Mouse (Mus musculus): ENCODE data around the gene Sema3f.
"Not testable (repeated sequence)": the region's sequence is repeated elsewhere in the genome, so short reads cannot be mapped to it uniquely, and the experiment has no call there.

The Sema3f gene

DNA sequence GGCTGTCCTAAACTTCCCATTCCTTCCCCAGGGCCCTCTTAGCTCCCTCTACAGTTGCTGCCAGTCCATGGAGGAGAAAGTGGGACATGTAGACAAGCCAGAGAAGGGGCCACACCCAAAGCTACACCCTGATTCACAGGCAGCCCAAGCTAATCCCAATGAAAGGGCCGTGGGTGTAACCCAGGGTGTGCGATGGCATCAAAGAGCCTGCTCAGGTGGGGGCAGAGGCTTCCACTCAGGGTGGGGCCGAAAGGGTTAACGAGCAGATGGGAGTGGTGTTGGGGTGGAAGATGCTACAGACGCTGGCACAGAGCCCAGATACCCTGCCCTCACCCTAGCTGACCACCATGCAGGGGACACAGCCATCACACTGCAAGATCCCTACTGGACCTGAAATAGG lies 17.5 kb downstream of the Sema3f start:
- in situ Hi-C loops (cut with MboI, MseI), result no loop called here

DNA sequence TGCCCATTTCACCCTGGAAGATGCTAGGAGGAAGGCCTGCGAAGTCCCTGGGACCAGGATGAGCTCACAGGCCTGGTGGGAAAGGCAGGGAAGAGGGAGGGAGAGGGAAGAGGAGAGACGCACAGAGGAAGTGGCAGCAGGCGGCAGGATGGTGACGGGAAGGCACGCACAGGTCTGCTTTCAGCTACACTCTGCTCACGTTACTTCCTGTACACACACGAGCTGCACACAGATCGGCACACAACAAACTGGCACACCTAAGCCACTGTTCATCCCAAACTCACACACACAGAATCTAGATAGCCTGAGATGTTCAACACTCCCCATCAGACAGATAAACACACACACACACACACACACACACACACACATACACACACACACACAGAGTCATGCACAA lies 19.9 kb downstream of the Sema3f start:
- in situ Hi-C loops (cut with MboI, MseI), result no loop called here

DNA sequence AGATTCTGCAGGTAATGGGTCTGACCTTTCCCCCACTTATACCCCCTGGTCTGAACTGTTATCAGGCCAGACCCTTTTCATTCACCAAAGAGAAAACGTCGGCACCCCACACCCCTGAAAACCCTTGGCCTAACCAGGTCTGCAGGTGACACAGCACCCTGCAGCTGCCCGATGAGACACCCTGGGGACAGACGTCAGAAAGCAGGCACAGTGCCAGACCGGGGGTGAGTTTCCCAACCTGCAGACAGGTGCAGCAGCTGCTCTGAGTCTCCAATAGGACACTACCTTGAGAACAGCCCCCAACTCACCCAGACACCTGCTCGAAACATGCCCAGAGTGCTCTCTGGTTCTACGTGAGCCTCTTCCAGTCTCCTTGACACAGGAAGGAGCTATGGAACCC lies 21.3 kb downstream of the Sema3f start:
- in situ Hi-C loops (cut with MboI, MseI), result loop anchor here (5.0 kb wide), 1 partner anchor 48 kb away; no protein-coding TSS in a partner anchor

DNA sequence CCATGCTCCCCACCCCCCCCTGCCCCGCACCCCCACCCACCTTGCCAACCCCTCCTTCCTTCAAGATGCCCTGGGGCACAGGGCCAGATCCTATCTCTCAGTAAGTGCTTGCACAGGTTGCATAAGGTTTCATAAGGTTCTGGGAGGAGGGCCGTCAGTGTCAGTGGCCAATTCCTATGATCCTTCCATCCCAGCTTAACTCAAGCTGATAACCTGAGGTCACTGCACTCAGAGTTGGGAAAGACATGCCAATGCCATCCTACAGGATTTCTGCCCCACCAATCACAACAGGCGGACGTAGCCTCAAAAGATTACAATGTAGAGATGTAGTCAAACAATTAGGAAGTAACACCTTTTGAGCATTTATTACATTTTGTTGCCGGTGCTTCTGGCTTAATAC lies 21.9 kb downstream of the Sema3f start:
- in situ Hi-C loops (cut with MboI, MseI), result loop anchor here (5.0 kb wide), 1 partner anchor 49 kb away; no protein-coding TSS in a partner anchor

DNA sequence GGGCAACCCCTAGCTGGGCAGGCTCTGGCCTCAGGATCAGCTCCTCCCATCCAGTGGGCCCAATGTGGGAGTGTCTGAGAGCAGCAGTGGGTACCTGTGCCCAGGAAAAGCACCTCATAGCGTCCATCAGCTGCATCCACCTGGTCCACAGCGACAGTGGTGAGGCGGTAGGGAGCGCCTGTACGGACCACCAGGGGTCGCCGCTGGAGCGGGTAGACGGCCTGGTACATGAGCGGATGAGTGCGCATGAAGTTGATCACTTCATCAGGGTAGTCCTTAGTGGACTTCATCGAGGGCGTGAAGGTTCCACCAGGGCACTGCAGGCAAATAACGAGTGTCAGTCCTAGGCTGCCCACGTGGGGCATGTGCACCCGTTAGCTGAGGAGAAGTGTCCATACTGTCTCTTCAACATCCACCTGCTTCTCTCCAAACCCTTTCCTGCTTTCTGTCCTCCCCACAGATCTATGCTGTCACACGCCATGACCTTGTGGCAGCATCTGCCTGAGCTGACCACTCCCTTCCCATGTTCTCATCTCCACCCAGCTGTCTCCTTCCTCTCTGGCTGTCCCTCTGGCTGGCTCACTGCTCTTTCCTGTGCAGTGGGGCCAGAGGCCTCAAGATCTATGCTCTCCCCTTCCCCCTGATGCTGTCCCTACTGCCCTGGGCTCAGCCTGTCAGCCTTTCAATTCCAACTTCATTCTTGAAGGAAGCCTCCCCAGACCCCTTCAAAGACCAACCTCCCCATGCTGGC lies 24.9 kb downstream of the Sema3f start:
- in situ Hi-C loops (cut with MboI, MseI), result loop anchor here (5.0 kb wide), 1 partner anchor 52 kb away; no protein-coding TSS in a partner anchor

DNA sequence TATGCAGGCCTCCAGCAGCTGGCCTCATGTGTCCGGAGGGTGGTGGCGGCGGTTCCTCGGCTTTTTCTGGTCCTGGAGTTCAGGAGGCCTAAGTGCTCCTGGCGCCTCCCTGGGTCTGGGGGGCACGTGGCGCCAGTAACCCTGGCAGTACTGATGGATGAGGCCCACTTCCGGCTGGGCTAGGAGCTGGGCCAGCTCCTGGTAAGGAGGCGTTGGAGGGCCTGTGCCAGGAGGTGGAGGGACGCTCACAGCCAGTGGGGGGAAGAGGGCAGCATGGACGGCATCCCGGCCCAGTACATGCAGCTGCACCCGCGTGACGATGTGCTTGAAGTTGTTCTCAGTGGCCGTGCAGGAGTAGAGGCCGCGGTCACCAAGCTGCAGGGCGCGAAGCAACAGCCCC lies 27.9 kb downstream of the Sema3f start:
- in situ Hi-C loops (cut with MboI, MseI), result no loop called here

DNA sequence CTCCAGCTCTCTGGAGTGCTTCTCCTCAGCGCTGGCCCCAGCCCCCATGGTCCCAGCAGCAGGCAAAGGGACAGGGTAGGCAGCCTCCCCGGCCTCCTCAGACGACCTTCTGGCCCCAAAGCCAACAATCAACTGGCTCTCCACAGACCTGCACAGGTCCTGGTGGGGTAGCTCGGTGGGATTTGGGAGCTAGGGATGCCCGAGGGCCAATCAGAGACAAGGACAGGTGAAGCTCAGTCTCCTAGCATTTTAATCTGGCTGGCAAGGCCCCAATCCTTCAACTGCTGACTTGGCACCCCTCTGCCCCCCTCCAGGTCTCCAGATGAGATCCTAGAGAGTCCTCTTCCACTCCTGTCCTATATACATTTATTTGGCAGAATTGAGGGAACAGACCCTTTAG lies 30.8 kb downstream of the Sema3f start, which contains the start of gene Gnat1:
Gene Gnat1, minus strand, starts transcription at position 212 of the 400 bp plus-strand sequence.
- in situ Hi-C loops (cut with MboI, MseI), result no loop called here

DNA sequence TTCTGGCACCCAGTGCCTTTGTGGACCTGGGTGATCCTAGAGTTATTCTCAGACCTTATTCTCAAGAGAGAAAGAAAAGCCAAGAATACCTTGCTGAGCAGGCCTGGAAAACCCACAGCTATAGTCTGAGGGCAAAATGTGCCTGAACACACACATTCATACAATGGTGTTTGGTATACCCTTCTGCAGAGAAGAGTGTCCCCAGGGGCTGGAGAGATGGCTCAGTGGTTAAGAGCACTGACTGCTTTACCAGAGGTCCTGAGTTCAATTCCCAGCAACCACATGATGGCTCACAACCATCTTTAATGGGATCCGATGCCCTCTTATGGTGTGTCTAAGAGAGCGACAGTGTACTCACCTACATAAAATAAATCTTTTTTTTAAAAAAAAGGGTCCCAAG lies 31.4 kb downstream of the Sema3f start:
- in situ Hi-C loops (cut with MboI, MseI), result no loop called here

DNA sequence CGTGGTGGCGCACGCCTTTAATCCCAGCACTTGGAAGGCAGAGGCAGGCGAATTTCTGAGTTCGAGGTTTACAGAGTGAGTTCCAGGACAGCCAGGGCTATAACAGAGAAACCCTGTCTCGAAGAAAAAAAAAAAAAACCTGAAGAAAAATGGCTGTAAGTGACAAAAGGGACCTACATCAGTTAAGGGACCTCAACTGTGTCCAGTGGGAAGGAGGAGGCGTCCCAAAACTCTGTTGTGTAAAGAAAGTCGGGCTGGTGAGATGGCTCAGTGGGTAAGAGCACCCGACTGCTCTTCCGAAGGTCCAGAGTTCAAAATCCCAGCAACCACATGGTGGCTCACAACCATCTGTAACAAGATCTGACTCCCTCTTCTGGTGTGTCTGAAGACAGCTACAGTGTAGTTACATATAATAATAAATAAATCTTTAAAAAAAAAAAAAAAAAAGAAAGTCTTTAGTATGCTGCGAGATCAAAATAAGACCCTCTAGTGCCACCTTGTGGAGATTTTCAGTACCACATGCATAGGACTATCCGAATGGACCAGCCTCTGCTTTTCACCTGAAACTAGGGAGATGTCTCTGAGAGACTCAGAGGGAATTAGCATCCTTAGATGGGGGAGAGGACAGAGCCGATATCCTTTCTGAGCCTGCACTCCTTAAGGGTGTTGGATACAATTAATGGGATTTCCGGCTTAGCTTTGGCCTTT lies 32.3 kb downstream of the Sema3f start:
- in situ Hi-C loops (cut with MboI, MseI), result not testable (repeated sequence)

DNA sequence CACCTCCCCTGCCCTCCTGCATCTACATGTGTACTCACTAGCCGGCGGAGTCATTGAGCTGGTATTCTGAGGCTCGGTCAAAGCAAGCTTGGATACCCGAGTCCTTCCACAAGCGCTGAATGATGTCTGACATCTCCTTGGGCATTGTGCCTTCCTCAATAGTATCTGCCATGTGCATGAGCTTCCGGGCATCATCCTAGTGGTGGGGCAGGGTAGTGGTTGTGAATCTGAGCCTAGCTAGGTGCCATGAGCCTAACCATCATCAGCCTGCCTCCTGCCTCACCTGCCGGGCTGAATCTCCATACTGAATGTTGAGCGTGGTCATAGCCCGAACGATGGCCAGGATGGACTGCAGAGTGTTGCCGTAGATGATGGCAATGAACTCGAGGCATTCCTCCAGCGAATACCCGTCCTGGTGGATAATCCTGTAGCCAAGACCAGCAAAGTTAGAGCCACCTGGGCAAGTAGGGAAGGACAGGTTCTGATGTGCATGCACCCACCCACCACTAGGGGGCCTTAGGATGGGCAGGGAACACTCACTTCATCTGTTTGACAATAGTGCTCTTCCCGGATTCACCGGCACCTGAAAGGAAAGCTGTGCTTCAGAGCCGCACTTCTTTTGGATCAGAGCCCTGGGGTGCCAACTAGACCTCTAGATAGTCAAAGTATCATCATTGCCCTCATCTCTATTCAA lies 33.0 kb downstream of the Sema3f start:
- in situ Hi-C loops (cut with MboI, MseI), result no loop called here

DNA sequence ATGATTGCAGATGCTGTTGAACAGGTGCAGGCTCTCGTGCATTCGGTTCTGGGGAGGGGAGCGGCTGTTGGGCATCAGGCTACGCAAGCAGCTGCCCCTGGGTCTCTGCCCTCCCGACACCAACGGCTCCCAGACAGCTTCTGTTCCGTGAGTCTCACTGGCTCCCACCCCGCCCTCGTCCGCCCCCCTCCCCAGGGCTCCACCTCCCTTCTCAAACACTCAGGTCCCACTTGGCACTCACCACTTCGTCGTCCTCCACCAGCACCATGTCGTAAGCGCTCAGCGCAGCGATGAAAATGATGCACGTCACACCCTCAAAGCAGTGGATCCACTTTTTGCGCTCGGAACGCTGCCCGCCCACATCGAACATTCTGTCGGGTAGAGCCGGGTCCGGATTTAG lies 34.0 kb downstream of the Sema3f start:
- in situ Hi-C loops (cut with MboI, MseI), result no loop called here

DNA sequence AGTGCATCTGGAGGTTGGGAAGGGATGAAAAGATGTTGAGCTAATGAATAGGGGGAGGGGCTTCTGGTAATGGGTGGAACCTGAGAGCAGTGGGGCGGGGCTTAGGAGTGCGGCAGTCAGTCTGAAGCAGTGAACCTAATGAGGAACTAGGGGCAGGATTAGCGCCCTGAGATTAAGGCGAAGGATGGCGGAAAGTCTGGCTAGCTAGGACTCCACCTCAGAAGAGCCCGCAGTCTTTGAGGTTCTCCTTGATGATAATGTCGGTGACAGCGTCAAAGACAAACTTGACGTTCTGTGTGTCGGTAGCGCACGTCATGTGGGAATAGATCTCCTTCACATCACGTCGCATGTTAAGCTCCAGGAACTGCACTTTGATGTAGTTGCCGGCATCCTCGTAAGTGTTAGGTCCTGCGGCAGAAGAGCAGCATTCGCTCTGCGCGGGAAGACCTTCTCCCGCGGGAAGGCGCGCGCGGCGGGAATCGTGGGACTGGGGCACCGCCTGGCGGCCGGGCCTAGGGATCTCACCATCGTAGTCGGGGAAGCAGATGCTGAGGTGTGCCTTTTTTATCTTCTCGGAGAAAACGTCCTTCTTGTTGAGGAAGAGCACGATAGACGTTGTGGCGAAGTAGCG lies 34.5 kb downstream of the Sema3f start:
- in situ Hi-C loops (cut with MboI, MseI), result no loop called here

DNA sequence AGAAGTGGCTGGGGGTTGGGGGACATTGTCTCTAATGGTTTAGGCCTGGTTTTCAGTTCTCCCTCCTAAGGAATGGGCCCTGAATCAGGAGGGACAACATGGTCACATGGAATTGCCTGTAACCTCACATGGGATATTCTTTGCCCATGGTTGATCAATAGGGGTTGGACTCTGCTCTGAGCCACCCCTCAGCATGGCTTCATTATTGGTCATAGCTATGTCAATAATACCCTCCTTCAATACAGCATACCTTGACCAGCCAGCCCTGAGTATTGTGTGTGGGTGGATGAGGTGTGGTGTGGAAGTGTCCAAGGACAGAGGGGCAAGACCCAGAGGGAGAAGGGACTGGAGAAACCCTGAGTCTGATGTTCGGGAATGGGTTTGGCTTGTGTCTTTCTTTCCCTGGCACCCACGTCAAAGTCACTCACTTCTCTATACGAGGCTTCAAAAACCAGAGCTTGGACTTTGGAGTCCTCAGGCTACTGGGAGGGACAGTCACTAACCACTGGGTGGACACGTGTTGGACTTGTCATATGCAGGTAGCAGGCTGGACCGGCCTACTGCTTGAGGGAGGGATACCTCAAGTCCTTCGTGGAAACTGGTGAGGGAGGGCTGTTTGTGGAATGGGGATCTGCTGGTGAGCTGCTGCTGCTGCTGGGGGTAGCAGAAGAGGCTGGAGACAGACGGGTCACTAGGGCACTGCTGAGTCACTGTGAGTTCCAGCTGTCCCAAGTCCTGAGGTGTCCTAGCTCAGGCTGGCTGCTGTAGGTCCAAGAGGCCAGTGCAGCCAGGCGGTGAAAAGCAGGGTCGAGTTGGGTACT lies 35.5 kb downstream of the Sema3f start:
- in situ Hi-C loops (cut with MboI, MseI), result no loop called here

DNA sequence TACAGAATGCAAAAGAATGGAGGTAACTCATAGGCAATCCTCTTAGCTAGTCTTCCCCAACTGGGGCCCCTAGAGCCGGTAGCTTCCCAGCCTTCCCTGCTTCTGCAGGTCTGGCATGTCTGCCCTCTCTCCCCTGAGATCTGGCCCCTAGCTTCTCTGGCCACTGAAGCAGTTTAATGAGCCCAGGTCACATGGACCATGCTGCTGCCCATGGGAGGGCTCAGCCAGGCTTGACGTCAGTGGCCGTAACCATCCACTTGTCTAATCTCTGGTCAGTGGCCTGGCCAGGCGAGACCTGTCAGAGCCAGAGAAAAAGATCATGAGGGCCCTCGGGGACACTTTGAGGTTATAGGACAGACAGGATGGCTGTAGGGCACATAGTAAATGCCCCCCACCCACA lies 40.0 kb downstream of the Sema3f start:
- in situ Hi-C loops (cut with MboI, MseI), result no loop called here

DNA sequence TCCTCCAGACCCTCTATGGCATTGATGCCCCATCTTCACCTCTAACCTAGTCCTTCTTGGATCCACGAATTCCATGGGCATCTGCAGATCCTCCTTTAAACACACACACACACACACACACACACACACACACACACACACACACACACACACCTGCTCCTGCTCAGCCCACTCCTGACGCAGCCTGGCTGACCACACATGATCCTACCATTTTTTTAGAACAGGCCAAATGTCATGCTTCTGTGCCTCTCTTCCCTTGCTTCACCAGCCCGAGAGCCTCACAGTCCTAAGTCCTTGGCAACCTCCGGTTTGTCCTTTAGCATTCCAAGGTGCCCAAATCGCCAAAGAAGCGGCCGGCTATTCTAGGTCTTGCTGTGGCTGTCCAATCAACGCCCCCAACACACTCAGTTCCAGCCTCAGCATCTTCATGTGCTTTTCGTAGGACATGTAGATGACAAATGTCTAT lies 40.8 kb downstream of the Sema3f start, which contains the start of gene Slc38a3:
Gene Slc38a3, minus strand, starts transcription at position 51 of the 466 bp plus-strand sequence.
- in situ Hi-C loops (cut with MboI, MseI), result no loop called here

DNA sequence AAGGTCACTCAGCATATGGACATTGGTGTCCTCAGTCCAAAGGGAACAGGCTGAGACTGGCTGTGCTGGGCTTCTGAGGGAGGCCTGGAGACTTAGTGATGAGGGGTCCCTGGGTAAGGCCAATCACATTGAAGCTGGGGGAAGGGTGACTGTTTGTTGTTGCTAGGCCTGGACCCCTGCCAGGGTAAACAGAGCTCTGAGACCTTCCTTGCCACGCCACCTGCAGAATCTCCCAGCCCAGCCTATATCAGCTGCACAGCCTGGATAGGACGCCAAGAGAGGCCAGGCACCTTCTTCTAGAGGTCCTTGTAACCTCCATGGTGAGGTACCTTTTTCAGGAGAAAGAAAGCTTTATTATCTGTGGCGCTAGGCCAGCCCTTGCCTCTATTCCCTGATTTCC lies 41.4 kb downstream of the Sema3f start:
- in situ Hi-C loops (cut with MboI, MseI), result no loop called here

DNA sequence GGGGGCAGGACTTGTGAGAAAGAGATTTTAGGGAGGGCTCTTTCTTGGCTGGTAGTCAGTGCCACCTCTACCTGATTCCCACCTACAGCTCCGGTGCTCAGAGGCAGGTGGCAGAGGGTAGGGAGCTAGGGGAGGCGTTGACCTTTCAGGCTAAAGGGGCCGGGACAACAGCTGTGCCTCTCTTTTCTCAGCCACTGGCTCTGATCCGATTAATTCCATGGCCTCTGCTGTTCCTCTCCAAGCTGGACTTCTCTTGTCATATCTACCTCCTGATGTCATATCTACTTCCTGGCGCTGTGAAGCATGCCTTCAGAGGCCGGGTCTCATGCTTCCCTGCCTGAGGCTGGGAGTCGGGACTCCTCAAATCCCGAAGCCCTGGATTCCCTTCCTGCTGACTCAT lies 42.3 kb downstream of the Sema3f start:
- in situ Hi-C loops (cut with MboI, MseI), result no loop called here

DNA sequence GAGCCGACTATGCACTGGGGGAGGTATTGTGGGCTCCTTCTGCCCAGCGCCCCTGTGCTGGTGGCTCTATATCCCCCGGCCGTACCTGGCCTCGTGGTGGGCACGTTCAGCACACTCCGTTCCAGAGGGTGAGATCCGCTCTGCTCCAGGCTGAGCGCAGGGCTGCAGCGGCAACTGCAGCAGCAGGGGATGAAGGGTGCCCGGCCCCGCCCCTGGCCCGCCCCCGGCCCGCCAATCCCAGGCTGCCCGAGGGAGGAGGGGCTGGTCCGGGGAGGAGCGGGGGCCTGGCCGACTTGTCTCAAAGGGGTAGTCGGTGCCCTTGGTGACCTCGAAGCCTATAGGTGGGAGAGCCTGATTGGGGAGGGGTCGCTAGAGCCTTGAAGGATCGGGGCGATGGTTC lies 43.1 kb downstream of the Sema3f start:
- in situ Hi-C loops (cut with MboI, MseI), result no loop called here

DNA sequence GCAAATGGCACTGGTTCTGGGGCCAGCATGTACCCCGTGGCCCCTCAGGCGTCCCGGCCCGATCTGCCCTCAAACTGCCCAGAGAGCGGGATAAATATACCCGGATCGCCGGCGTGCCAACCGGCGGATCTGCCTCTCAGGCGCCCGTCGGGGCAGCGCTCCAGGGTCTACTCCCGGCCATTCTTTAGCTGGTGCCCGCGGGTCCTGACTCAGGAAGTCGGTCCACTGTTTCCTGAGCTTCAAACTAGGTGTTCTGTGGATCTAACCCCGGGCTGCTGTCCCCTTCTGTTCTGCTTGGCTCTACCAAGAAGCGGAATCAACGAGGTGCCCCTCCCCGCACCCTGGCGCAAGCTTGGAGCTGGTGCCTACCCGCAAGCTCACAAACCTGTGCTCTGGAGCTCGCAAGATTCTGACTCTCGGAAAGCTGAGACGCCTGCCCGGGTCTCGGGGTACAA lies 43.5 kb downstream of the Sema3f start:
- in situ Hi-C loops (cut with MboI, MseI), result no loop called here

DNA sequence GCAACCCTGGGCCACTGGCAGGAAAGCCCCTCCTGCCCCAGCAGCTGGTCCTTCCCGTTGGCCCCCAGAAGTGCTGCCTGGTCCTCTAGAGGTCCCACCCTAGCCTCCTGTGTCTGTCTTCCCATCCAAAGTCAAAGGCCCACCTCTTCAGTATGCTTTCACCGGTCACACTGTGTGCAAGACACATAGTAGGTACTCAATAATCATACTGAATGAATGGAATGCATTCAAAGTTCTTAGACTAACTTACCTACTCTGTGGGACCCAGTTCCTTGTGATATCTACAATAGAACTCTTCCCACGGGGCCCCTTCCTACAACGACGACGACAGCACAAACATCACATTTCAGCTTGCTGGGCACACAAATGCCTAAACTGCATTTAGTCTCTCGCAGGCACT lies 45.0 kb downstream of the Sema3f start:
- in situ Hi-C loops (cut with MboI, MseI), result no loop called here

DNA sequence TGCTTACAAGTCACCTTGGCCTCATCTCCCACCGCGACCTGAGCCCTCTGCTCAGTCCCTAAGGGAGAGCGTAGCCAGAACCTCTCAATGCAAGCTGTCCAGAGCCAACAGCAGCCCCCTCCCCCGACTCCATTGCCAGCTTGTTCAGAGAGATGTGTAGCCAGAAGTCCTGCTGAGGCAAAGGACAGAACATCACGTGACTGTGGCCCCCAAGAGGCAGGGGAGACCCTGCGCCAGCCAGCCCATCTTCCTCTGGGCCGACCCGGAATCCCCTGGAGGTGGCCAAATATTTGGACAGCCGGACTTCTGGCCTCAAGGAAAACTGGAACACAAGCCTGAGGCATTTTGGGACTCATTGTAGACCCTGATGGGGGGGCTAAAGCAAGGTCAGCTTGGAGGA lies 46.8 kb downstream of the Sema3f start:
- in situ Hi-C loops (cut with MboI, MseI), result no loop called here

All from regulatory T cell (primary cell).